Mouse (Mus musculus): Measurements from ENCODE around the gene Spindoc. TPM values are rescaled to one million over a fixed set of nuclear protein-coding genes. Genes with fewer than 3 reads are reported as not detected.
"Not testable (repeated sequence)": the region's sequence is repeated elsewhere in the genome, so short reads cannot be mapped to it uniquely, and the experiment has no call there.

The Spindoc gene
- polyA plus RNA-seq, 1 experiment from 2014 or later = 25.3 TPM

- Histone ChIP-seq H3K27ac (ENCODE audit: low read depth, low read length) (no peak overlapping the region), H3K36me3 (ENCODE audit: control insufficient read depth, insufficient read depth, low read length) (peaks cover 31% of the 10 kb centered on the region), H3K9me3 (ENCODE audit: control insufficient read depth, low read length) (no peaks in the 10 kb centered on the region), H3K9ac (ENCODE audit: low read length) (no peak overlapping the region), H3K4me3 (ENCODE audit: low read depth, low read length) (no peak overlapping the region), H3K4me2 (no peak overlapping the region), H3K27me3 (ENCODE audit: control insufficient read depth, insufficient read depth, low read length) (no peaks in the 10 kb centered on the region), H3K4me1 (ENCODE audit: control insufficient read depth, insufficient read depth, low read length) (no peaks in the 10 kb centered on the region)
- WGBS = 96% methylated on average over 8 of the region's 8 CpGs
- DNase-seq (ENCODE audit: low spot score, missing footprints) (no peak), ATAC-seq (ENCODE audit: low FRiP score) (no peak)
Observed at GRCm38 (mm10) chr19:7374491-7374890, 8.3 kb downstream of the Spindoc start.

GRCm38 (mm10) chr19:7369469-7369868 is 13.3 kb downstream of the Spindoc start:
- WGBS = 89% methylated on average over 4 of the region's 4 CpGs
- not testable (repeated sequence) for H3K9ac ChIP-seq (ENCODE audit: low read length); H3K4me1 ChIP-seq (ENCODE audit: control insufficient read depth, insufficient read depth, low read length); H3K9me3 ChIP-seq (ENCODE audit: control insufficient read depth, low read length); DNase-seq (ENCODE audit: low spot score, missing footprints); H3K27me3 ChIP-seq (ENCODE audit: control insufficient read depth, insufficient read depth, low read length); H3K27ac ChIP-seq (ENCODE audit: low read depth, low read length); H3K4me3 ChIP-seq (ENCODE audit: low read depth, low read length); H3K4me2 ChIP-seq; ATAC-seq (ENCODE audit: low FRiP score)
- H3K36me3 ChIP-seq (ENCODE audit: control insufficient read depth, insufficient read depth, low read length) = peaks cover 36% of the 10 kb centered on the region

GRCm38 (mm10) chr19:7353636-7354035 is 29.2 kb downstream of the Spindoc start:
- Histone ChIP-seq H3K27ac (ENCODE audit: low read depth, low read length) (no peak overlapping the region), H3K4me2 (no peak overlapping the region), H3K27me3 (ENCODE audit: control insufficient read depth, insufficient read depth, low read length) (no peaks in the 10 kb centered on the region), H3K36me3 (ENCODE audit: control insufficient read depth, insufficient read depth, low read length) (0 out of 2 replicates have a peak, but pooled peaks cover 2% of the 10 kb centered on the region), H3K4me1 (ENCODE audit: control insufficient read depth, insufficient read depth, low read length) (no peaks in the 10 kb centered on the region), H3K9ac (ENCODE audit: low read length) (no peak overlapping the region), H3K9me3 (ENCODE audit: control insufficient read depth, low read length) (no peaks in the 10 kb centered on the region), H3K4me3 (ENCODE audit: low read depth, low read length) (no peak overlapping the region)
- DNase-seq (ENCODE audit: low spot score, missing footprints) = no peak
- WGBS = 44% methylated on average over 6 of the region's 6 CpGs
- no peak for ATAC-seq (ENCODE audit: low FRiP score)

- WGBS = 84% methylated on average over 11 of the region's 11 CpGs
Observed at GRCm38 (mm10) chr19:7352809-7353495, 29.8 kb downstream of the Spindoc start.

GRCm38 (mm10) chr19:7349993-7350392 is 32.8 kb downstream of the Spindoc start:
- H3K4me2 ChIP-seq = no peak overlapping the region
- no peaks in the 10 kb centered on the region for H3K4me1 ChIP-seq (ENCODE audit: control insufficient read depth, insufficient read depth, low read length)
- ATAC-seq (ENCODE audit: low FRiP score) (no peak), DNase-seq (ENCODE audit: low spot score, missing footprints) (no peak)
- H3K4me3 ChIP-seq (ENCODE audit: low read depth, low read length) = no peak overlapping the region
- WGBS = 57% methylated on average over 1 of the region's 1 CpGs
- no peak overlapping the region for H3K9ac ChIP-seq (ENCODE audit: low read length)
- no peaks in the 10 kb centered on the region for H3K9me3 ChIP-seq (ENCODE audit: control insufficient read depth, low read length)
- H3K27me3 ChIP-seq (ENCODE audit: control insufficient read depth, insufficient read depth, low read length) = no peaks in the 10 kb centered on the region
- no peak overlapping the region for H3K27ac ChIP-seq (ENCODE audit: low read depth, low read length)
- H3K36me3 ChIP-seq (ENCODE audit: control insufficient read depth, insufficient read depth, low read length) = no peaks in the 10 kb centered on the region

More at GRCm38 (mm10) chr19:7352809-7353495, 29.8 kb downstream of the Spindoc start:
- no peak overlapping the region for H3K4me2 ChIP-seq
- no peak overlapping the region for H3K27ac ChIP-seq (ENCODE audit: low read depth, low read length)
- no peak overlapping the region for H3K9ac ChIP-seq (ENCODE audit: low read length)
- DNase-seq (ENCODE audit: low spot score, missing footprints) = no peak
- no peak overlapping the region for H3K4me3 ChIP-seq (ENCODE audit: low read depth, low read length)
- no peaks in the 10 kb centered on the region for H3K9me3 ChIP-seq (ENCODE audit: control insufficient read depth, low read length)
- no peak for ATAC-seq (ENCODE audit: low FRiP score)
- H3K27me3 ChIP-seq (ENCODE audit: control insufficient read depth, insufficient read depth, low read length) = no peaks in the 10 kb centered on the region
- no peaks in the 10 kb centered on the region for H3K4me1 ChIP-seq (ENCODE audit: control insufficient read depth, insufficient read depth, low read length)
- H3K36me3 ChIP-seq (ENCODE audit: control insufficient read depth, insufficient read depth, low read length) = 0 out of 2 replicates have a peak, but pooled peaks cover 2% of the 10 kb centered on the region

GRCm38 (mm10) chr19:7345235-7345755 is 37.5 kb downstream of the Spindoc start:
- no peak overlapping the region for H3K27ac ChIP-seq (ENCODE audit: low read depth, low read length)
- DNase-seq (ENCODE audit: low spot score, missing footprints) (peak; percentile 98), ATAC-seq (ENCODE audit: low FRiP score) (no peak)
- H3K9ac ChIP-seq (ENCODE audit: low read length) = no peak overlapping the region
- no peaks in the 10 kb centered on the region for H3K9me3 ChIP-seq (ENCODE audit: control insufficient read depth, low read length)
- H3K4me1 ChIP-seq (ENCODE audit: control insufficient read depth, insufficient read depth, low read length) = peaks cover 5% of the 10 kb centered on the region
- 22% methylated on average over 4 of the region's 4 CpGs for WGBS
- H3K36me3 ChIP-seq (ENCODE audit: control insufficient read depth, insufficient read depth, low read length) = no peaks in the 10 kb centered on the region
- no peaks in the 10 kb centered on the region for H3K27me3 ChIP-seq (ENCODE audit: control insufficient read depth, insufficient read depth, low read length)
- no peak overlapping the region for H3K4me2 ChIP-seq
- H3K4me3 ChIP-seq (ENCODE audit: low read depth, low read length) = no peak overlapping the region

GRCm38 (mm10) chr19:7342646-7343045 is 40.1 kb downstream of the Spindoc start:
- DNase-seq (ENCODE audit: low spot score, missing footprints) (peak; percentile 74), ATAC-seq (ENCODE audit: low FRiP score) (no peak)
- H3K27me3 ChIP-seq (ENCODE audit: control insufficient read depth, insufficient read depth, low read length) = no peaks in the 10 kb centered on the region
- H3K9me3 ChIP-seq (ENCODE audit: control insufficient read depth, low read length) = no peaks in the 10 kb centered on the region
- H3K36me3 ChIP-seq (ENCODE audit: control insufficient read depth, insufficient read depth, low read length) = no peaks in the 10 kb centered on the region
- peaks cover 25% of the 10 kb centered on the region for H3K4me1 ChIP-seq (ENCODE audit: control insufficient read depth, insufficient read depth, low read length)
- H3K9ac ChIP-seq (ENCODE audit: low read length) = no peak overlapping the region
- H3K4me3 ChIP-seq (ENCODE audit: low read depth, low read length) = no peak overlapping the region
- 80% methylated on average over 2 of the region's 2 CpGs for WGBS
- H3K27ac ChIP-seq (ENCODE audit: low read depth, low read length) = no peak overlapping the region
- no peak overlapping the region for H3K4me2 ChIP-seq

- DNase-seq (ENCODE audit: low spot score, missing footprints) (peak; percentile 100), ATAC-seq (ENCODE audit: low FRiP score) (peak; percentile 96)
- no peaks in the 10 kb centered on the region for H3K9me3 ChIP-seq (ENCODE audit: control insufficient read depth, low read length)
- H3K4me2 ChIP-seq = peak within 1 kb of the TSS; percentile 90
- H3K27me3 ChIP-seq (ENCODE audit: control insufficient read depth, insufficient read depth, low read length) = no peaks in the 10 kb centered on the region
- peak within 1 kb of the TSS; percentile 98 for H3K9ac ChIP-seq (ENCODE audit: low read length)
- peaks cover 25% of the 10 kb centered on the region for H3K4me1 ChIP-seq (ENCODE audit: control insufficient read depth, insufficient read depth, low read length)
- H3K36me3 ChIP-seq (ENCODE audit: control insufficient read depth, insufficient read depth, low read length) = no peaks in the 10 kb centered on the region
- peak within 1 kb of the TSS; percentile 91 for H3K4me3 ChIP-seq (ENCODE audit: low read depth, low read length)
- WGBS = 2% methylated on average over 63 of the region's 63 CpGs
- peak within 1 kb of the TSS; percentile 74 for H3K27ac ChIP-seq (ENCODE audit: low read depth, low read length)
Observed at GRCm38 (mm10) chr19:7341512-7342397, 41.0 kb downstream of the Spindoc start, which contains the start of gene Mark2. TSS of gene Mark2 (minus strand) at chr19:7341860.

Measured in midbrain, embryonic 11.5 days (tissue).